Mouse (Mus musculus) frontal cortex, postnatal 14 days (tissue): ENCODE data around the gene Gse1.

Source experiments
- DNase-seq, 2 experiments: peaks; one replicate each; pipeline ENCODE4 v3.0.0; 2022; ENCODE audit warnings: low spot score in 2 of 2

The Gse1 gene

GRCm38 (mm10) chr8:120479691-120480090 lies 251.4 kb downstream of the Gse1 start:
- no peak for DNase-seq

GRCm38 (mm10) chr8:120482015-120482689 lies 253.9 kb downstream of the Gse1 start:
- no peak for DNase-seq

- no peak for DNase-seq
These were observed 256.2 kb downstream of the Gse1 start for GRCm38 (mm10) chr8:120484460-120484859.

- DNase-seq = no peak
These were observed 256.9 kb downstream of the Gse1 start for GRCm38 (mm10) chr8:120485116-120485515.

GRCm38 (mm10) chr8:120485551-120486476 lies 257.6 kb downstream of the Gse1 start:
- no peak for DNase-seq

- no peak for DNase-seq
These were observed 258.5 kb downstream of the Gse1 start for GRCm38 (mm10) chr8:120486477-120487376.

GRCm38 (mm10) chr8:120487377-120487728 lies 259.1 kb downstream of the Gse1 start:
- no peak for DNase-seq

- DNase-seq = peak; percentile 49 to 64
These were observed 259.7 kb downstream of the Gse1 start for GRCm38 (mm10) chr8:120487729-120488510.

- no peak for DNase-seq
These were observed 260.4 kb downstream of the Gse1 start for GRCm38 (mm10) chr8:120488636-120489131.

- no peak for DNase-seq
These were observed 261.0 kb downstream of the Gse1 start for GRCm38 (mm10) chr8:120489142-120489754.

GRCm38 (mm10) chr8:120489771-120490281 lies 261.6 kb downstream of the Gse1 start:
- no peak for DNase-seq

- DNase-seq = no peak
These were observed 262.3 kb downstream of the Gse1 start for GRCm38 (mm10) chr8:120490354-120491141.

- DNase-seq = no peak
These were observed 263.0 kb downstream of the Gse1 start for GRCm38 (mm10) chr8:120491166-120491793.

GRCm38 (mm10) chr8:120492193-120492880 lies 264.1 kb downstream of the Gse1 start:
- DNase-seq = no peak

GRCm38 (mm10) chr8:120492881-120493220 lies 264.6 kb downstream of the Gse1 start:
- no peak for DNase-seq

- DNase-seq = no peak
These were observed 265.5 kb downstream of the Gse1 start for GRCm38 (mm10) chr8:120493508-120494464.

GRCm38 (mm10) chr8:120494903-120495302 lies 266.6 kb downstream of the Gse1 start:
- peak in 1 of 2 experiments; percentile 50 for DNase-seq
